Mouse (Mus musculus): ENCODE results near the gene Vamp2. TPM values are rescaled to one million over a fixed set of nuclear protein-coding genes. Genes with fewer than 3 reads are reported as not detected.

The Vamp2 gene
- polyA plus RNA-seq, 1 experiment from 2014 or later = 63.1 TPM

DNA sequence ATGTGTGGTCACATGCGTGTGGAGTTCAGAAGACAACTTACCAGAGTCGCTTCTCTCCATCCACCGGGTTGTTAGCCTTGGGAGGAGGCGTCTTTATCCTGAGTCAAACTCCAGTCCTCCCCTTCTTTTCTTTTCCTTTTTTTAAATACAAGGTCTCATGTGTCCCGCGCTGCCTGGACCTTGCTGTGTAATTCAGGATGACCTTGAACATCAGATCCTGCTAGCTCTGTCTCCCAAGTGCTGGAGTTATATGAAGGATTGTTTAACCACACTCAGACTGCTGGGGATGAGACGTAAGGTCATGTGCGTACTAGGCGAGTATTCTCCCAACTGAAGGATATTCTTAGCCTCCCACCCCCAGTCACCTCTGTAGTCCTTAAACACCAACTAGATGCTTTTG, 11.0 kb upstream of the Vamp2 start:
- Histone ChIP-seq H3K4me3 (no peak overlapping the region), H3K27me3 (ENCODE audit: low read depth, poor library complexity, severe bottlenecking) (no peaks in the 10 kb centered on the region), H3K27ac (replicated peaks) (no peak overlapping the region), H3K9me3 (replicated peaks) (no peaks in the 10 kb centered on the region), H3K4me1 (peaks cover 16% of the 10 kb centered on the region), H3K36me3 (no peaks in the 10 kb centered on the region)
- 87% methylated on average over 9 of the region's 9 CpGs for WGBS
- DNase-seq (ENCODE audit: low spot score) = no peak

- no peaks in the 10 kb centered on the region for H3K27me3 ChIP-seq (ENCODE audit: low read depth, poor library complexity, severe bottlenecking)
- no peak overlapping the region for H3K27ac ChIP-seq (replicated peaks)
- peaks cover 10% of the 10 kb centered on the region for H3K4me1 ChIP-seq
- H3K4me3 ChIP-seq = no peak overlapping the region
- H3K9me3 ChIP-seq (replicated peaks) = no peaks in the 10 kb centered on the region
- 82% methylated on average over 6 of the region's 6 CpGs for WGBS
- H3K36me3 ChIP-seq = no peaks in the 10 kb centered on the region
- DNase-seq (ENCODE audit: low spot score) = no peak
Observed at GRCm38 (mm10) chr11:69078041-69078440, 10.2 kb upstream of the Vamp2 start.

DNA sequence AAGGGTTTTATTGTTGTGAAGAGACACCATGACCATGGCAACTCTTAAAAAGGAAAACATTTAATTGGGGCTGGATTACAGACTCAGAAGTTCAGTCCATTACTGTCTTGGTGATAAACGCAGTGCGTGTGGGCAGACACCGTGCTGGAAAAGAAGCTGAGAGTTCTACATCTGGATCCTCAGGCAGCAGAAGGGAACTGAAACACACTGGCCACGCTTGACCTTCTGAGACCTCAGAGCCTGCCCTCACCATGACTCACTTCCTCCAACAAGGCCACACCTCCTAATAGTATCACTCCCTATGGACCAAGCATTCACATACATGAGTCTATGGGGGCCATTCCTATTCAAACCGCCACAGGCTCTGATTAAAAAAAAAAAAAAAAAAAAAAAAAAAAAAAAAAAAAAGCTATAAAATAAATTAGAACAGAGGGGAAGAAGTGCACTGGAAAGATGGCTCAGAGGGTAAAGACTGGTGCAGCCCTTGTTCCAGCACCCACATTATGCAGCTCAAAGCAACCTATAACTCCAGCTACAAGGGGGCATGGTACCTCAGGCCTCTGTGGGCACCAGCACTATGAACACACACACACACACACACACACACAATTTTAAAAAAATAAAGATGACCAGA, 9.4 kb upstream of the Vamp2 start:
- H3K9me3 ChIP-seq (replicated peaks) = no peaks in the 10 kb centered on the region
- H3K27ac ChIP-seq (replicated peaks) = no peak overlapping the region
- H3K4me3 ChIP-seq = no peak overlapping the region
- peaks cover 10% of the 10 kb centered on the region for H3K4me1 ChIP-seq
- no peak for DNase-seq (ENCODE audit: low spot score)
- 91% methylated on average over 5 of the region's 5 CpGs for WGBS
- no peaks in the 10 kb centered on the region for H3K36me3 ChIP-seq
- H3K27me3 ChIP-seq (ENCODE audit: low read depth, poor library complexity, severe bottlenecking) = no peaks in the 10 kb centered on the region

- Histone ChIP-seq H3K9me3 (replicated peaks) (no peaks in the 10 kb centered on the region), H3K4me3 (no peak overlapping the region), H3K27ac (replicated peaks) (no peak overlapping the region), H3K36me3 (no peaks in the 10 kb centered on the region), H3K4me1 (no peaks in the 10 kb centered on the region), H3K27me3 (ENCODE audit: low read depth, poor library complexity, severe bottlenecking) (no peaks in the 10 kb centered on the region)
- WGBS = 89% methylated on average over 15 of the region's 15 CpGs
- DNase-seq (ENCODE audit: low spot score) = no peak
Observed at GRCm38 (mm10) chr11:69080102-69080854, 8.0 kb upstream of the Vamp2 start.

DNA sequence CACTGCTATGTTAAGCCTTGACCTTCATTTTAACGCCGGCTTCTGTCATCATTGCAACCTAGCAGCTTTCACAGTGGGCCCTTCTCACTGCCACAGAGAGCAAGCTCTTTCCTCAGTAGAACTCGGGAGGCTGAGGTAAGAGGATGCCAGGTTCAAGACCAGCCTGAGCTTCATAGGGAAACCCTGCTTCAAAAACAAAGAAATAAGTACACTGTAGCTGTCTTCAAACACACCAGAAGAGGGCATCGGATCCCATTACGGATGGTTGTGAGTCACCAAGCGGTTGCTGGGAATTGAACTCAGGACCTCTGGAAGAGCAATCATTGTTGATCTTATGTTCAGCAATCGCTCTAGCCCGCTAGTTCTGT, 7.5 kb upstream of the Vamp2 start:
- no peaks in the 10 kb centered on the region for H3K27me3 ChIP-seq (ENCODE audit: low read depth, poor library complexity, severe bottlenecking)
- H3K36me3 ChIP-seq = no peaks in the 10 kb centered on the region
- 87% methylated on average over 8 of the region's 8 CpGs for WGBS
- H3K4me3 ChIP-seq = no peak overlapping the region
- no peaks in the 10 kb centered on the region for H3K9me3 ChIP-seq (replicated peaks)
- no peaks in the 10 kb centered on the region; the same call in 1 of the 2 replicates for H3K4me1 ChIP-seq
- DNase-seq (ENCODE audit: low spot score) = no peak
- H3K27ac ChIP-seq (replicated peaks) = no peak overlapping the region

GRCm38 (mm10) chr11:69081613-69082012, 6.7 kb upstream of the Vamp2 start:
- no peak for DNase-seq (ENCODE audit: low spot score)
- WGBS = 93% methylated on average over 7 of the region's 7 CpGs
- Histone ChIP-seq H3K36me3 (no peaks in the 10 kb centered on the region), H3K9me3 (replicated peaks) (no peaks in the 10 kb centered on the region), H3K27ac (replicated peaks) (no peak overlapping the region), H3K27me3 (ENCODE audit: low read depth, poor library complexity, severe bottlenecking) (no peaks in the 10 kb centered on the region), H3K4me1 (no peaks in the 10 kb centered on the region; the same call in 1 of the 2 replicates), H3K4me3 (no peak overlapping the region)

DNA sequence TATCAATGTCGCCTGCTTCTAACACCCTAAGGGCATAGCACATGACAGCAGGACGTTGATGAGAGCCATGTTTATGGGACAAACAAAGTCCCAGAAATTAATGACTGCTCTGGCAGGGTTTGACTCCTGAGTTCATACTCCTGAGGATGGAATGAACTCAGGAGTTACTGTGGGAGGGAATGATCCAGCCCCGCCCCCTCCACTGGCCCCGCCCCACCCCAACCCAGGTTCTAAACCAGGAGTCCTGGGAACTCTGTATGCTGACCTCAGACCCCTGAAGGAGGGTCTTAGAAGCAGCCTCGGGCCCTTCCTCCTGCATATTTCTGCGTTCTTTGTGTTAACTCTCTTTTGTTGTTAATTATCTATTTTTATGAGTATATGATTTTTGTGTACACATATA, 2.7 kb upstream of the Vamp2 start:
- Histone ChIP-seq H3K36me3 (peaks cover 12% of the 10 kb centered on the region), H3K4me3 (no peak overlapping the region), H3K9me3 (replicated peaks) (no peaks in the 10 kb centered on the region), H3K27ac (replicated peaks) (no peak overlapping the region), H3K4me1 (peaks cover 38% of the 10 kb centered on the region), H3K27me3 (ENCODE audit: low read depth, poor library complexity, severe bottlenecking) (no peaks in the 10 kb centered on the region)
- no peak for DNase-seq (ENCODE audit: low spot score)
- 63% methylated on average over 6 of the region's 6 CpGs for WGBS

GRCm38 (mm10) chr11:69086390-69086789, 1.9 kb upstream of the Vamp2 start:
- no peak for DNase-seq (ENCODE audit: low spot score)
- 77% methylated on average over 6 of the region's 6 CpGs for WGBS
- H3K4me1 ChIP-seq = peaks cover 42% of the 10 kb centered on the region
- H3K9me3 ChIP-seq (replicated peaks) = no peaks in the 10 kb centered on the region
- no peaks in the 10 kb centered on the region for H3K27me3 ChIP-seq (ENCODE audit: low read depth, poor library complexity, severe bottlenecking)
- H3K27ac ChIP-seq (replicated peaks) = no peak overlapping the region
- no peak overlapping the region for H3K4me3 ChIP-seq
- peaks cover 20% of the 10 kb centered on the region for H3K36me3 ChIP-seq

GRCm38 (mm10) chr11:69087082-69087481, 1.2 kb upstream of the Vamp2 start:
- peak overlapping the region; percentile 57; the same call in 1 of the 2 replicates for H3K27ac ChIP-seq (replicated peaks)
- 0 out of 2 replicates have a peak overlapping the region, but pooled peaks have one; percentile 16 for H3K4me3 ChIP-seq
- 48% methylated on average over 4 of the region's 4 CpGs for WGBS
- peaks cover 27% of the 10 kb centered on the region for H3K36me3 ChIP-seq
- no peaks in the 10 kb centered on the region for H3K27me3 ChIP-seq (ENCODE audit: low read depth, poor library complexity, severe bottlenecking)
- no peak for DNase-seq (ENCODE audit: low spot score)
- H3K9me3 ChIP-seq (replicated peaks) = no peaks in the 10 kb centered on the region
- peaks cover 49% of the 10 kb centered on the region for H3K4me1 ChIP-seq

GRCm38 (mm10) chr11:69087597-69087996, 693 bp upstream of the Vamp2 start:
- H3K4me1 ChIP-seq = peaks cover 51% of the 10 kb centered on the region
- no peaks in the 10 kb centered on the region for H3K27me3 ChIP-seq (ENCODE audit: low read depth, poor library complexity, severe bottlenecking)
- H3K36me3 ChIP-seq = peaks cover 29% of the 10 kb centered on the region
- no peak for DNase-seq (ENCODE audit: low spot score)
- H3K27ac ChIP-seq (replicated peaks) = peak overlapping the region; percentile 99
- no peaks in the 10 kb centered on the region for H3K9me3 ChIP-seq (replicated peaks)
- WGBS = 69% methylated on average over 2 of the region's 2 CpGs
- peak overlapping the region; percentile 83 for H3K4me3 ChIP-seq

- Histone ChIP-seq H3K4me1 (peaks cover 54% of the 10 kb centered on the region), H3K9me3 (replicated peaks) (no peaks in the 10 kb centered on the region), H3K36me3 (peaks cover 33% of the 10 kb centered on the region), H3K4me3 (peak overlapping the region; percentile 83), H3K27me3 (ENCODE audit: low read depth, poor library complexity, severe bottlenecking) (no peaks in the 10 kb centered on the region), H3K27ac (replicated peaks) (peak overlapping the region; percentile 99)
- no peak for DNase-seq (ENCODE audit: low spot score)
- WGBS = 12% methylated on average over 25 of the region's 25 CpGs
Observed at GRCm38 (mm10) chr11:69088856-69089615, 746 bp downstream of the Vamp2 start.

DNA sequence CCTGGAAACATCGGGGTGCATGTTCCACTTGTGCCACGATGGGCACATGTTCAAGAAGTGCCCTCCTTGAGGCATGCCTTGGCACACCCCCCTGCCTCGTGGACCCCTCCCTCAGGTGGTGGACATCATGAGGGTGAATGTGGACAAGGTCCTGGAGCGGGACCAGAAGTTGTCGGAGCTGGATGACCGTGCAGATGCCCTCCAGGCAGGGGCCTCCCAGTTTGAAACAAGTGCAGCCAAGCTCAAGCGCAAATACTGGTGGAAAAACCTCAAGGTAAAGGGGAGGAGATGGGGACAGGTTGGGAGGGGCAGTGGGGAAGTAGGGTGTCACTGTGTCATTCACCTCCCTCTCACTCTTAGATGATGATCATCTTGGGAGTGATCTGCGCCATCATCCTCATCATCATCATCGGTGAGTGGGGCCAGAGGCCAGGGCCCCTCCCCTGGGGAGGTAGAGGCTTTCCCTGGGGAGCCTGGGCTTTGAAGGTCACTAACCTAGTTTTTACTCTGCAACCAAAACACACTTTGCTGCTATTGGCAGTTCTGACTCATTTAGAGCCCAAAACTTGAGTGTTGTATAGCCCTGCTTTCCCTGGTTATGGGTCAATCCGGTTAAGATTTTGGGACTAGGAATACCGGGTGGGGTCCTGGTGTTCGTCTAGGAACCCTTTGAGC, 1.5 kb downstream of the Vamp2 start:
- Histone ChIP-seq H3K27me3 (ENCODE audit: low read depth, poor library complexity, severe bottlenecking) (no peaks in the 10 kb centered on the region), H3K9me3 (replicated peaks) (no peaks in the 10 kb centered on the region), H3K36me3 (peaks cover 33% of the 10 kb centered on the region), H3K4me1 (peaks cover 60% of the 10 kb centered on the region), H3K4me3 (peak overlapping the region; percentile 83), H3K27ac (replicated peaks) (peak overlapping the region; percentile 99)
- DNase-seq (ENCODE audit: low spot score) = no peak
- 91% methylated on average over 12 of the region's 12 CpGs for WGBS
